Mouse (Mus musculus) G1E (cell line): ENCODE measurements at regions not wholly inside any gene's neighbourhood (a gene's known extent, or its start where the extent isn't known, plus 50 kb on each side); places are given as distances from the start of the nearest gene placed in this dataset.

Experiments used
- CTCF ChIP-seq: IDR thresholded peaks from 2 replicates; pipeline ENCODE4 v1.5.1; 2012; ENCODE audit warnings: low read depth, low read length, inconsistent platforms, mixed read lengths
- GATA1 ChIP-seq: IDR thresholded peaks from 2 replicates; pipeline ENCODE4 v1.6.1; 2012; ENCODE audit warnings: borderline replicate concordance, low read length, inconsistent platforms, mixed read lengths
- POLR2AphosphoS5 ChIP-seq: IDR thresholded peaks from 2 replicates; pipeline ENCODE4 v1.6.1; 2012; ENCODE audit warnings: low read depth, low read length, inconsistent platforms; ENCODE audit not compliant: insufficient replicate concordance
- TAL1 ChIP-seq: conservative IDR thresholded peaks from 2 replicates; pipeline ENCODE4 v1.6.1; 2012; ENCODE audit warnings: low read depth, low read length, inconsistent platforms, mixed read lengths

DNA sequence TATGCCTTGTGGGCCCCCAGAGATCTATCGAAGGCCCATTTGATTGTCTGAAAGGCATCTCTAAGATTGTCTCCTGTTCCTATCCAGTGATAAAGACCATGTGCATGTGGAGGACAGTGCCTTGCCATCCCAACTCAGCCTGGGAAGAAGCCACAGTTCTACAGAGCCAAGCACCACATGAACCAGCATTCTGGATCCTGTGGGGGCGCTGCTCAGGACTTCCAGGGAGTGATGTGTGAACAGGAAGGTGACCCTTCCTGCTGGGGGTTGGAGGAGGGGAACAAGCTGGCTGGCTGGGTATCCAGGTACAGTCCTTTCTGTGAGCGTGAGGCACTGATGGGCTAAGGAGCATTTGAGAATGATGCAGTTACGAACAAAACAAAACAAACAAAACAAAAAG lies 163.8 kb downstream of the Gm26897 start:
- no peak for TF ChIP-seq TAL1
- TF ChIP-seq GATA1 = no peak
- TF ChIP-seq CTCF = no peak
- TF ChIP-seq POLR2AphosphoS5 = no peak
